In genomic region chr5:149525055-149525785, GRCm38 (mm10) we compare ENCODE assay signal across 9 mouse cellular contexts. TPM values are rescaled to one million over a fixed set of nuclear protein-coding genes. Genes with fewer than 3 reads are reported as not detected.
A peak's percentile ranks its signal among the peaks of the same experiment; 100 is the strongest.
DNase-seq lines count a peak whose midpoint lies in the region; ATAC-seq and TF ChIP-seq lines count a peak whose summit lies in the region.
"Had no signal": no experiment of that assay in that cellular context is flagged by ENCODE, and none has a peak within 500 bp of the region (broad histone marks: within the 10 kb centered on the region; RNA-seq: fewer than 3 reads in every experiment).

No protein-coding gene starts in this region.

- H3K27ac ChIP-seq in intestine, embryonic 15.5 days = no peak overlapping the region
- H3K27ac ChIP-seq in stomach, postnatal 0 days (replicated peaks) = no peak overlapping the region

- H3K9ac ChIP-seq in intestine, embryonic 15.5 days = no peak overlapping the region
- no peak overlapping the region for H3K9ac ChIP-seq in stomach, postnatal 0 days (ENCODE audit: low read length)

- no peak for TF ChIP-seq EP300 in stomach, postnatal 0 days (optimal IDR thresholded peaks at IDR 0.05)

- H3K4me1 ChIP-seq in megakaryocyte, embryonic 14.5 days = peaks cover 28% of the 10 kb centered on the region
- peaks cover 7% of the 10 kb centered on the region for H3K4me1 ChIP-seq in intestine, embryonic 15.5 days (replicated peaks)
- H3K4me1 ChIP-seq in stomach, postnatal 0 days (replicated peaks; ENCODE audit: control insufficient read depth, insufficient read depth) = no peaks in the 10 kb centered on the region

- H3K4me2 ChIP-seq in intestine, embryonic 15.5 days (replicated peaks) = peak overlapping the region; percentile 33; the same call in 1 of the 2 replicates
- no peak overlapping the region for H3K4me2 ChIP-seq in stomach, postnatal 0 days (replicated peaks; ENCODE audit: low read depth)

- H3K27me3 ChIP-seq in megakaryocyte, embryonic 14.5 days (replicated peaks) = peaks cover 20% of the 10 kb centered on the region
- no peaks in the 10 kb centered on the region for H3K27me3 ChIP-seq in intestine, embryonic 15.5 days (replicated peaks)
- H3K27me3 ChIP-seq in stomach, postnatal 0 days (ENCODE audit: control insufficient read depth, insufficient read depth, low read length) = no peaks in the 10 kb centered on the region

- ATAC-seq in megakaryocyte, adult 5-6 weeks (ENCODE audit: poor library complexity, severe bottlenecking) = no peak
- no peak for ATAC-seq in intestine, embryonic 15.5 days
- ATAC-seq in stomach, postnatal 0 days (ENCODE audit: low FRiP score, low TSS enrichment) = no peak

- H3K36me3 ChIP-seq in megakaryocyte, embryonic 14.5 days (replicated peaks; ENCODE audit: low read length) = no peaks in the 10 kb centered on the region
- no peaks in the 10 kb centered on the region for H3K36me3 ChIP-seq in intestine, embryonic 15.5 days
- H3K36me3 ChIP-seq in stomach, postnatal 0 days (ENCODE audit: control insufficient read depth, insufficient read depth, low read length) = no peaks in the 10 kb centered on the region

- peak; percentile 55 for TF ChIP-seq CTCF in stomach, postnatal 0 days (IDR thresholded peaks at IDR 0.05; ENCODE audit: low read depth)

- WGBS in intestine, embryonic 15.5 days = 46% methylated on average over 6 of the region's 6 CpGs
- WGBS in stomach, postnatal 0 days = 47% methylated on average over 6 of the region's 6 CpGs

- peak; percentile 7 for DNase-seq in cerebellum, adult 9-10 months
- no peak for DNase-seq in cerebellum, adult 11 months
- DNase-seq in stomach, postnatal 0 days (ENCODE audit: low spot score) = peak; percentile 20
- no peak for DNase-seq in left cerebral cortex, adult 8-10 months (ENCODE audit: low spot score in 2 of 2)
- no peak for DNase-seq in yolk sac, embryonic 10.5 days (ENCODE audit: low spot score)

- peak overlapping the region; percentile 18 for H3K4me3 ChIP-seq in megakaryocyte, embryonic 14.5 days (replicated peaks)
- no peak overlapping the region for H3K4me3 ChIP-seq in intestine, embryonic 15.5 days (replicated peaks)
- no peak overlapping the region for H3K4me3 ChIP-seq in stomach, postnatal 0 days (ENCODE audit: low read depth, low read length)

- no peaks in the 10 kb centered on the region for H3K9me3 ChIP-seq in megakaryocyte, embryonic 14.5 days
- no peaks in the 10 kb centered on the region for H3K9me3 ChIP-seq in intestine, embryonic 15.5 days
- no peaks in the 10 kb centered on the region for H3K9me3 ChIP-seq in stomach, postnatal 0 days (ENCODE audit: control insufficient read depth, low read length)

RNA-seq across cellular contexts. Expression of gene Wdr95, which starts 3.3 kb away (rescaled TPM):
- not detected in 2 replicates for polyA plus RNA-seq in megakaryocyte, embryonic 14.5 days (2012; ENCODE audit: insufficient read depth, low replicate concordance)
- total RNA-seq in megakaryocyte, adult 5-6 weeks (2015) = 0.40 and 1.2 TPM in 2 replicates
- total RNA-seq in megakaryocyte, adult 5-6 weeks (2017) = 0.15 and 0.65 TPM in 2 replicates
- polyA plus RNA-seq in intestine, embryonic 15.5 days (2015; fragmentation: Nextera tagmentation; extraction: Ambion mirVana) = not detected in 2 replicates
- polyA plus RNA-seq in stomach, postnatal 0 days (2015; fragmentation: Nextera tagmentation; extraction: Ambion mirVana) = not detected in 2 replicates
- 1 to 10 TPM in 1 of 4 experiments, under 1 TPM in 3; 0.15 to 1.9 (median 0.43) TPM for total RNA-seq in left cerebral cortex, adult 8-10 months (2022)
- total RNA-seq: hematopoietic stem cell, adult 5-6 weeks had no signal

Comparison
In these comparisons a context has a peak if more than half of its experiments do, and no peak if none do; other contexts are left out.
1. DNase-seq: peak in cerebellum, adult 9-10 months (single experiment) and stomach, postnatal 0 days (single experiment); none in cerebellum, adult 11 months (single experiment), left cerebral cortex, adult 8-10 months (0 of 2) and yolk sac, embryonic 10.5 days (single experiment).